Mouse (Mus musculus) layer of hippocampus, adult 9-11 months (tissue): ENCODE results near the gene Olfr1205.

Source experiments
- DNase-seq: peaks from one replicate; pipeline ENCODE4 v3.0.0; 2022

Gene Olfr1205

GRCm38 (mm10) chr2:88829437-88829836 lies at the start of gene Olfr1205:
Olfr1205 (plus strand) TSS chr2:88829737.
- DNase-seq, result no peak

- DNase-seq, result no peak
These were observed 36.8 kb upstream of the Olfr1205 start, which contains the start of gene Olfr1201 for GRCm38 (mm10) chr2:88792736-88793135. Olfr1201 (plus strand) TSS chr2:88793036.

GRCm38 (mm10) chr2:88814196-88814595 lies 15.3 kb upstream of the Olfr1205 start, which contains the start of gene Olfr1202:
Olfr1202 (plus strand) TSS chr2:88814496.
- no peak for DNase-seq

- no peak for DNase-seq
These were observed 8.9 kb downstream of the Olfr1205 start for GRCm38 (mm10) chr2:88838477-88838876.

- DNase-seq, result no peak
These were observed 19.5 kb downstream of the Olfr1205 start, which contains the start of gene Olfr1204 for GRCm38 (mm10) chr2:88848992-88849391. Olfr1204 (plus strand) TSS chr2:88849292.

GRCm38 (mm10) chr2:88862931-88863330 lies 33.4 kb downstream of the Olfr1205 start, which contains the start of gene Olfr1206:
Olfr1206 (plus strand) TSS chr2:88863231.
- DNase-seq, result no peak
